Mouse (Mus musculus) C2C12 (cell line): ENCODE results near the gene Aff1.

Experiments used
- CTCF ChIP-seq: IDR thresholded peaks from one replicate; pipeline ENCODE4 v1.5.1; 2011; ENCODE audit not compliant: control insufficient read depth, insufficient read depth, insufficient read length
- MAX ChIP-seq: IDR thresholded peaks from one replicate; pipeline ENCODE4 v1.6.1; 2011; ENCODE audit warnings: mild to moderate bottlenecking, control low read depth
- MYOD1 ChIP-seq: IDR thresholded peaks from one replicate; pipeline ENCODE4 v1.6.1; 2011; ENCODE audit warnings: low read depth; ENCODE audit not compliant: control insufficient read depth, insufficient read length
- MYOG ChIP-seq: IDR thresholded peaks from one replicate; pipeline ENCODE4 v1.6.1; 2011; ENCODE audit not compliant: control insufficient read depth, insufficient read length; ENCODE audit errors: extremely low read depth
- USF1 ChIP-seq: IDR thresholded peaks from one replicate; pipeline ENCODE4 v1.6.1; 2011; ENCODE audit warnings: low read depth, mild to moderate bottlenecking, control low read depth, moderate library complexity

- TF ChIP-seq CTCF (no peak), USF1 (no peak), MYOD1 (no peak), MYOG (no peak), MAX (no peak)
These were observed 38.0 kb downstream of the Aff1 start for GRCm38 (mm10) chr5:103730142-103730541.
